Mouse (Mus musculus): ENCODE data around the gene Tent4a. TPM values are rescaled to one million over a fixed set of nuclear protein-coding genes. Genes with fewer than 3 reads are reported as not detected.

Tent4a gene
- polyA plus RNA-seq, 1 experiment from 2014 or later: 5.7 TPM

DNA sequence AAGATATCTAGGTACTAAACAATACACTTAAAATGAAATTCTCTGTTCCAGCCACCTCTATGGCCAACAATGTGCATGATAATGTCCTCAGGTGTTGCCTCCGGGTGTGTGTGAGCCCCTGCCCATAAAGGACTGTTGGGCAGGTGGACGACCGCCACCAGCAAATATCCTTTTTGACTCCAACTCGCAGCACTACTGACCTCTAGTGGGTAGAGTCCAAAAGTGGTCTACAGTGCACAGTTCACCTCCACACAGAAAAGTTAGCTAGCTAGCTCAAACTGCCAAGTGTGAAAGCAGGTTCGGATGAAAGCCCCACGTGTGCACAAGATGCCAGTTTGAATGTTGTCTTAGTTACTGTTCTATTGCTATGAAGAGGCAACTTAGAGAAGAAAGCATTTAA lies 49.1 kb downstream of the Tent4a start:
- H3K4me1 ChIP-seq: peaks cover 45% of the 10 kb centered on the region
- peaks cover 80% of the 10 kb centered on the region for H3K27me3 ChIP-seq
- no peaks in the 10 kb centered on the region for H3K9me3 ChIP-seq
- no peaks in the 10 kb centered on the region for H3K36me3 ChIP-seq
- H3K9ac ChIP-seq: no peak overlapping the region
- H3K4me2 ChIP-seq: no peak overlapping the region
- 11% methylated on average over 6 of the region's 6 CpGs for WGBS
- H3K4me3 ChIP-seq: no peak overlapping the region
- no peak overlapping the region for H3K27ac ChIP-seq
- ATAC-seq (ENCODE audit: borderline replicate concordance, extremely low read depth, low FRiP score, low TSS enrichment): no peak

DNA sequence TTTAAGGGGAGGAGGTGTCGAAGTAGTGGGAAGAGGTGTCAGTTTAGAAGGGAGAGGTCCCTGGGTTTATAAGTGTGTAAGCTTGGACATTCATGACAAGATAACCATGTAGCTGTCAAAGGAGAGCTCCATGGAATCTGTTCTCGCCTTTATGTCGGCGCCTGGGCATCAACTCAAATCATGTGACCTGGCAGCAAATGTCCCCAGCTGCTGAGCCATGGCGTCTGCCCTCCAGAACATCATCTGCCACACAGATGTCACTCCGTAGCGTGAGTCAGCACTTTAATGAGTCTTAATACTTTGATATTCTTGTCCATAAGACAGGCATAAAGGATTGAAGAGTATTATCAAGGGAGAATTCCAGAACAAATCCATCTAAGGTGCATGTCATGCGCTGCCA lies 51.7 kb downstream of the Tent4a start:
- H3K9ac ChIP-seq: no peak overlapping the region
- no peak for ATAC-seq (ENCODE audit: borderline replicate concordance, extremely low read depth, low FRiP score, low TSS enrichment)
- H3K9me3 ChIP-seq: no peaks in the 10 kb centered on the region
- H3K4me3 ChIP-seq: no peak overlapping the region
- H3K4me1 ChIP-seq: peaks cover 20% of the 10 kb centered on the region
- no peaks in the 10 kb centered on the region for H3K36me3 ChIP-seq
- no peak overlapping the region for H3K27ac ChIP-seq
- H3K27me3 ChIP-seq: peaks cover 69% of the 10 kb centered on the region
- peak overlapping the region; percentile 57 for H3K4me2 ChIP-seq
- WGBS: 40% methylated on average over 8 of the region's 8 CpGs

DNA sequence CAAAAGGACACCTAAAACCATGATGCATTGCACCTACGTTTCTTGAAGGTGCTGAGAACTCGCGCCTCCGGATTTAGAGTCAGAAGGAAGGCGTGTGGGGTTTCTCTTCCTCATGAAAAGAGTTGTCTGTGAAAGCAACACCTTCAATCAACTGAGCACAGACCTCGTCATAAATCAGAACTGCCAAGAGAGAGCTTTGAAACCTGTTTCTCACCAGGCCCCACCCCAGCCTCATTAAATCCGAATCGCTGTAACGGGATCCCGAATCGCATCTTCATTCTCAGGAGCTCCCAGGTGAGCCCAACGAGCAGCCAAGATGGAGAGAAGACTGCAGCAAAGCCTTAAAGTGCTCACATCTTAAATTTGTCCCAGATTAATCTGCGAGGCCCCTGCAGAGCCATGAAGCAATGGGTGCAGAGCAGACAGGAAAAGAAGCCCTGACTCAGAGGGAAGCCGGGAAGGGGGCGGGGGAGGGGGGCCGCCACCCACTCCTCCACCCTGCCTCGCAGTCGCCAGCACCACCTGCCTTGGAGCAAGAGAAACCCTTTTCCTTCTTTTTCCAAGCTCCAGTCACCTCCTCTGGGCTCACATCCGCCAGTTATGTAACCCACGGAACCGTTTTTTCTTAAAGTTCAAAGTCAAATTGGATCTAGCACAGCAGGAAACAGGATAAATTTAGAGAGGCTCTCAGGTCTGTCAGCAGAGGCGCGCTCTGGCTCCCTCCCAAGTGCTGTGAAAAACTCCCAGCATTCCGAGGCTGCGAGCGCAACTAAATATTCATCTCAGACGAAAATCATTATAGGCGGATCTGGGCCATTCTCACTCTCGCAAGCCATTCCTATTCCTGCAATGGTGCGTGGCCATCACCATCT lies 52.5 kb downstream of the Tent4a start:
- peak; percentile 28; the same call in 1 of the 2 replicates for ATAC-seq (ENCODE audit: borderline replicate concordance, extremely low read depth, low FRiP score, low TSS enrichment)
- WGBS: 3% methylated on average over 30 of the region's 30 CpGs

DNA sequence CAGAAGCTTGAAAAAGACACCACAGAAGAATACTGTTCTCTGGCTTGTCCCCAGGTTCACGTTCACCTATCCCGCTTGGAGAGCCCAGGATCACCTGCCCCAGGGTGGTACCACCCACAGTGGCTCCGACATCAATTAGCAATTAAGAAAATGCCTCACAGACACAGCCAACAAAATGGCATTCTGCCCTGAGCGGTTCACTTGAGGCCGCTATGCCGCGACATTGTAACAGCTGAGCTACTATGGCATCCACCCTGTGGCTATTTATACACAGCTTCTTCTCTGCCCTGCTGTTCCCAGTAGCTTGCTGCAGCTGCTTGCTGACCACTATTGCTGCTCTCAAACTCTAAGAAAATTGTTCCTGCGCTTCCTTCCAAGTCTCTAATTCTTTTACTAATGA lies 53.4 kb downstream of the Tent4a start:
- Histone ChIP-seq H3K4me1 (peaks cover 13% of the 10 kb centered on the region), H3K4me2 (peak overlapping the region; percentile 57; the same call in 1 of the 2 replicates), H3K4me3 (no peak overlapping the region), H3K36me3 (no peaks in the 10 kb centered on the region), H3K27me3 (peaks cover 53% of the 10 kb centered on the region), H3K27ac (no peak overlapping the region), H3K9me3 (no peaks in the 10 kb centered on the region), H3K9ac (no peak overlapping the region)
- ATAC-seq (ENCODE audit: borderline replicate concordance, extremely low read depth, low FRiP score, low TSS enrichment): no peak
- WGBS: 12% methylated on average over 8 of the region's 8 CpGs

More for the DNA sequence above, 52.5 kb downstream of the Tent4a start:
- Histone ChIP-seq H3K9me3 (no peaks in the 10 kb centered on the region), H3K27me3 (peaks cover 60% of the 10 kb centered on the region), H3K36me3 (no peaks in the 10 kb centered on the region), H3K4me1 (peaks cover 13% of the 10 kb centered on the region), H3K27ac (no peak overlapping the region), H3K9ac (0 out of 2 replicates have a peak overlapping the region, but pooled peaks have one; percentile 3), H3K4me3 (peak overlapping the region; percentile 19), H3K4me2 (peak overlapping the region; percentile 57)

DNA sequence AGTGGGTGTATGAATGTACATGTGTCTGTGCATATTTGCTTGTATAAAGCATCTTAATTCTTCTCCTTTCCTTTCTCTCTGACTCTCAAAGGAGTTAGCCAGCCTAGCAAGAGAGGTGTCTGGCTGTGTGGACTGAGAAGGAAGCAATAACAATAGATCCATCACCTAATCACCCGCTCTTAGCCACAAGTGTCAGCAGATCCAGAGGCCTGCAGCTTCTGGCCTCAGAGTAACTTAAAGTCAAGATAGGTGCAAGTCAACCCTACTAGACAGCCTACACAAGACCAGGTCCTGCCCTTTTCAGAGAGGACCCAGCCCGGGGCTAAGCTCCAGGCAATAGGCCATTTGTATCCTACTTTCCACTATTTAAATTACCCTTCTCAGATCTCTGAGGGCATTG lies 54.5 kb downstream of the Tent4a start:
- WGBS: 47% methylated on average over 2 of the region's 2 CpGs
- Histone ChIP-seq H3K27me3 (peaks cover 46% of the 10 kb centered on the region), H3K36me3 (no peaks in the 10 kb centered on the region)

DNA sequence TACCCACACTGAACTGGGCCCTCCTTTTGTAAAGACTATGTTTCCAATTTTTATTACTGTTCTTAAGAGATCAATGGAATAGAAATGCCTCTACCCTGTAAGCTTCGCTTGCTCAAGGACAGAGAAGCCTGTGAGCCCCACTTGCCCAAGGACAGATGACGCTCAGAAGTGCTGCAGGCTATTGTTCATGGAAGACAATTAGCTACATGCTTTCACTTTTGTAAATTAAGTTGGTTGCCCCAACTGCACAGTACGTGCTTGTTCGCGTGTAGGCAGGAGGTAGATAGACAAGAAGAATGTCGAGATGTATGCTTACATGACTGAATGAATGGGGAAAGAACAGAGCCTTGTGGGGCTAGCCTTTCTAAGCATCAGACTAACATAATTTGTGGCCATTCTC lies 55.7 kb downstream of the Tent4a start:
- H3K4me1 ChIP-seq: peaks cover 13% of the 10 kb centered on the region
- no peak overlapping the region for H3K9ac ChIP-seq
- no peak for ATAC-seq (ENCODE audit: borderline replicate concordance, extremely low read depth, low FRiP score, low TSS enrichment)
- no peak overlapping the region for H3K27ac ChIP-seq
- H3K9me3 ChIP-seq: no peaks in the 10 kb centered on the region
- no peak overlapping the region for H3K4me3 ChIP-seq
- 89% methylated on average over 6 of the region's 6 CpGs for WGBS
- H3K27me3 ChIP-seq: peaks cover 34% of the 10 kb centered on the region
- H3K4me2 ChIP-seq: no peak overlapping the region
- H3K36me3 ChIP-seq: no peaks in the 10 kb centered on the region

More for the DNA sequence above, 54.5 kb downstream of the Tent4a start:
- no peak overlapping the region for H3K27ac ChIP-seq
- no peaks in the 10 kb centered on the region for H3K9me3 ChIP-seq
- peaks cover 13% of the 10 kb centered on the region for H3K4me1 ChIP-seq
- H3K4me3 ChIP-seq: no peak overlapping the region
- no peak for ATAC-seq (ENCODE audit: borderline replicate concordance, extremely low read depth, low FRiP score, low TSS enrichment)
- H3K4me2 ChIP-seq: no peak overlapping the region
- H3K9ac ChIP-seq: no peak overlapping the region

DNA sequence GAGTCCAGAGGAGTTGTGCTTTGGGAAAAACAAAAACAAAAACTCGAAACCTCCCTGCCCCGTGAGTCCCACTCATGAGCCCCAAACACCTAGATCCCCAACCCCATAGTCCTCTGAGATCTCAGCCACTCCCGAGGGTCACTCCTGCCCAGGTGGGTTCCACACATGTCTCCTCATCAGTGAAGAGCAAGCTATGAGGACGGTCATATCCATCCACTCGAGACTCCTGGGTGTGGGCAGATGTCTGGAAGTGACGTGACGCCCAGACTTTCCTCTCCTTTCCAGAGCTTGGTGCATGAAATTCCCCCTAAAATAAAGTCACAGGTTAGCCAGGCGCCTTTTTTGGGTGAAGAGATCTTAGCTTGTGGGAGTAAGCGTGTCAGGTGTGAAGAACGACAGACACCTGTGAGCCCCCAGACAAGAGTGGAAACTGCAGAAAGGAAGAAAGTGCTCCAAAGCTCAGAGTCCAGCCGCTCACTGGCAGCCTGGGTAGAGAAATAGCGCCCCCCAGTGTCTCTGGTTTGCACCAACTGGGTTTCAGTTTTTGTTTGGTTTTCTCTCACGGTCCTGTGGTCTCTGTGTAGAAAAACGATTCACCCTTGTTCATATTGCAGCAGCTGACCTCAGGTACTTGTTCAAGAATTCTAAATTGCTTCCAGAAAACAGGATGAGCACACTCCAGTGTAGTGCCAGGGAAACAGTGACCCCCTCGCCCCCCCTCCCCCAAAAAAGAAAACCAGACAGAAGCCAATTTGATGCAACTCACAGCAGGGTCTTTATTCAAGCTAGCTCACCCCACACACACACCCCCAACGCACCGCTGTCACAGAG lies 73.6 kb downstream of the Tent4a start:
- no peak overlapping the region for H3K4me3 ChIP-seq
- H3K27ac ChIP-seq: peak overlapping the region; percentile 77
- 31% methylated on average over 17 of the region's 17 CpGs for WGBS
- ATAC-seq (ENCODE audit: borderline replicate concordance, extremely low read depth, low FRiP score, low TSS enrichment): peak; percentile 28; the same call in 1 of the 2 replicates
- no peaks in the 10 kb centered on the region for H3K9me3 ChIP-seq
- H3K9ac ChIP-seq: no peak overlapping the region
- H3K36me3 ChIP-seq: no peaks in the 10 kb centered on the region
- H3K27me3 ChIP-seq: no peaks in the 10 kb centered on the region
- H3K4me1 ChIP-seq: peaks cover 10% of the 10 kb centered on the region
- peak overlapping the region; percentile 33 for H3K4me2 ChIP-seq

DNA sequence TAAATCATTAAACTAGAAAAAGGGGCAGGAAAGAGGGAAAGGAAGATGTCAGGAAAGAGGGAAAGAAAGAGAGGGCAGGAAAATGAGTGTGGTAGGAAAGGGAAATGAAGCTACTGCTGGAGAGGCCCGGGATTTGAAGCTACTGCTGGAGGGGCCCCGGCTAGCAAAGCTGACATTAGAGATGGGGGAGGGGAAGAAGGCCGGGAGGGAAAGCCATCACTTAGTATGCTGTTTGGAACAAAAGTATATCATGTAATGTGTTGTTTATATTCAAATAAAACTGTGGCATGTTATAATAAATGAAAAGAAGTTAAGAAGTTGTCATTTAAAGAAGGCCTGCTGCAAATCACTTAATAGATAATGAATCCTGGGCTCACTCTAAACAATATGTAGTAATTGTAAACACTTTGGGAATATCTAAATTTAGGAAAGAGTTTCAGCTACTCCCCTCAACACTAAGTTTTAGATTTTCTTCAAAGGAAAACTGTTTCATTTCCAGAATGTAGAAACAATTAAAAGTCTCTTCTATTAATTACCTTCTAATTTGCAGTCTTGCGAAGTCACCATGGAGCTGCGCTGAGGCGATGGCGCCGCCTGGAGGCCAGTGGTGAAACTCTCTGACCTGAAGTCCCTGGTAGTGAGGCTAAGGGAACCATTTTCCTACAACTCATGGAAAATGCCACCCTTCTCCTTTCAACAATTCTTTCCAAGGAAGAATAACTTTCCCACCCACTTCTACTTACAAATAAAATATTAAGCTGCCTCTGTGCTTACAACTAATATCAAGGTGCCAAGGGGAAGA lies 74.6 kb downstream of the Tent4a start:
- peak overlapping the region; percentile 33; the same call in 1 of the 2 replicates for H3K4me2 ChIP-seq
- WGBS: 9% methylated on average over 8 of the region's 8 CpGs
- H3K27me3 ChIP-seq: no peaks in the 10 kb centered on the region
- no peaks in the 10 kb centered on the region for H3K9me3 ChIP-seq
- peak overlapping the region; percentile 77 for H3K27ac ChIP-seq
- H3K4me3 ChIP-seq: no peak overlapping the region
- peak; percentile 75; the same call in 1 of the 2 replicates for ATAC-seq (ENCODE audit: borderline replicate concordance, extremely low read depth, low FRiP score, low TSS enrichment)
- H3K9ac ChIP-seq: no peak overlapping the region
- no peaks in the 10 kb centered on the region for H3K36me3 ChIP-seq
- H3K4me1 ChIP-seq: peaks cover 10% of the 10 kb centered on the region

DNA sequence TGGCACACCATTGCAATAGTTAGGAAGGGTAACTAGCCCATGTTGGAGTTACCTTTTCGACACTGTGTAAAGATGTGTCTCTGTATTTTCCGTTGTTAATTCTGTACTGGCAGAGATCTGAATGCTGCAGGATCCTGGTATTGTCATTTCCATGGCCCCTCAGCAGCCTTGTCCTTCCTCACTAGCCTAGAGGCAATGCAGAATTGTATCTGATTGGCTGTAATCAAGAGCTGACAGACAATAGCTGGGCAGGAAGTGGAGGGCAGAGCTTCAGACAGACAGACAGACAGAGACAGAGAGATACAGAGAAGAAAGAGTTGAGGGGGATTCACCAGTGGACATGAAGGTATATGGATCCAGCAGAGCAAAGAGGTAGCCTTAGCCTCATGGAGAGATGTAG lies 75.5 kb downstream of the Tent4a start:
- Histone ChIP-seq H3K9ac (no peak overlapping the region), H3K27ac (peak overlapping the region; percentile 52), H3K4me1 (peaks cover 10% of the 10 kb centered on the region), H3K4me2 (no peak overlapping the region), H3K27me3 (no peaks in the 10 kb centered on the region), H3K9me3 (no peaks in the 10 kb centered on the region), H3K4me3 (no peak overlapping the region), H3K36me3 (no peaks in the 10 kb centered on the region)
- no peak for ATAC-seq (ENCODE audit: borderline replicate concordance, extremely low read depth, low FRiP score, low TSS enrichment)
- 91% methylated on average over 2 of the region's 2 CpGs for WGBS

DNA sequence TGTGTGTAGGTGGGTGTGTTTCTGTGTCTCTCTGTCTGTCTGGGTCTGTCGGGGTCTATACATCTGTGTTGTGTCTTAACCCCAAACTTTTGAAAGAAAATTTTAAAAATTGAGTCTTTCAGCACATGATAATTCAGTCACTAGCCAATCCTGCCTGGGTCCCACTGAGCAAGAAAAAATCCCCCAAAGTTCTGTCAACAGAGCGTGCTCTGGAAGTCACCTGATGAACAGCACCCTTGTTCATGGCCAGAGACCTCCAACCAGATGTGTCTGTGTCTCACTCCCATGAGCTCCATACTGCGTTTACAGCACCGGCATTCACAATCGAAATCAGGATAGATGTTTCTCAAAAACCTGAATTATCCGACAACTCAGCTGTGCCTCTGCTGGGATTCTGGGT lies 76.0 kb downstream of the Tent4a start:
- peaks cover 10% of the 10 kb centered on the region for H3K4me1 ChIP-seq
- no peaks in the 10 kb centered on the region for H3K27me3 ChIP-seq
- no peak overlapping the region for H3K4me2 ChIP-seq
- H3K36me3 ChIP-seq: no peaks in the 10 kb centered on the region
- H3K9ac ChIP-seq: no peak overlapping the region
- H3K4me3 ChIP-seq: no peak overlapping the region
- no peak overlapping the region; the same call in 1 of the 2 replicates for H3K27ac ChIP-seq
- H3K9me3 ChIP-seq: no peaks in the 10 kb centered on the region
- WGBS: 91% methylated on average over 6 of the region's 6 CpGs
- no peak for ATAC-seq (ENCODE audit: borderline replicate concordance, extremely low read depth, low FRiP score, low TSS enrichment)

DNA sequence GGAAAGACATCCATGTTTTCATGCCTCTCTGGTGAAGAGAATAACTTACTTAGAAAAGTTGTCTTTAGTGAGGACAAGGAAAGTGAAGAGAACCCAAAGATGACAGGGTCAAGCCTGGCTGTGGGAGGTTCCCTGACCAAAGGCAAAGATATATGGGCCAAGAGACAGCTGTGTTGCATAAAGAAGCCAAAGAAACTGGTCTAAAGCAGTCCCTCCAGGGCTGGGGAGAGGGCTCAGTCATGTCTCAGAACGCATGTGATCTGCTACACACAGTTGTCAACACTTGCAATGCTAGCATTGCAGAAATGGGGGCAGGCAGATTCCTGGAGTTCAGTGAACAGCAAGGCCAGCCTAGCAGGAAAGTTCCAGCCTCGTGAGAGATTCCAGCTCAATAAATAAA lies 77.3 kb downstream of the Tent4a start:
- 47% methylated on average over 2 of the region's 2 CpGs for WGBS
- H3K4me1 ChIP-seq: peaks cover 10% of the 10 kb centered on the region
- no peak overlapping the region for H3K27ac ChIP-seq
- H3K36me3 ChIP-seq: no peaks in the 10 kb centered on the region
- ATAC-seq (ENCODE audit: borderline replicate concordance, extremely low read depth, low FRiP score, low TSS enrichment): no peak
- no peaks in the 10 kb centered on the region for H3K9me3 ChIP-seq
- H3K27me3 ChIP-seq: no peaks in the 10 kb centered on the region
- H3K9ac ChIP-seq: no peak overlapping the region
- no peak overlapping the region for H3K4me2 ChIP-seq
- H3K4me3 ChIP-seq: no peak overlapping the region

Measured in lung, embryonic 15.5 days (tissue).